Mouse (Mus musculus) stomach, postnatal 0 days (tissue): ENCODE results near the gene Tex35. TPM values are rescaled to one million over a fixed set of nuclear protein-coding genes. Genes with fewer than 3 reads are reported as not detected.

Experiments
- ATAC-seq: fragments of 200-750 bp; cut with Nextera tagmentation; 2 replicates; pipeline ENCODE4 v1.8.0; 2017; ENCODE audit not compliant: low FRiP score, low TSS enrichment
- DNase-seq: peaks from one replicate; pipeline ENCODE4 v3.0.0-alpha.2; 2016; ENCODE audit warnings: low spot score
- H3K27ac ChIP-seq: fragments of 300-500 bp; sonication (generic); replicated peaks from 2 replicates; pipeline ENCODE4 v1.5.1; 2014; ENCODE audit warnings: mild to moderate bottlenecking, control low read depth
- H3K27me3 ChIP-seq: fragments of 300-500 bp; sonication (generic); 2 replicates; pipeline ENCODE4 v1.6.1; 2014; ENCODE audit warnings: low read length; ENCODE audit not compliant: control insufficient read depth, insufficient read depth
- H3K36me3 ChIP-seq: fragments of 300-500 bp; sonication (generic); 2 replicates; pipeline ENCODE4 v1.6.1; 2014; ENCODE audit warnings: low read length, mixed read lengths; ENCODE audit not compliant: control insufficient read depth, insufficient read depth
- H3K4me1 ChIP-seq: fragments of 300-500 bp; sonication (generic); replicated peaks from 2 replicates; pipeline ENCODE4 v1.6.1; 2014; ENCODE audit warnings: antibody characterized with exemption; ENCODE audit not compliant: control insufficient read depth, insufficient read depth
- H3K4me2 ChIP-seq: fragments of 300-500 bp; sonication (generic); replicated peaks from 2 replicates; pipeline ENCODE4 v1.6.1; 2014; ENCODE audit warnings: low read depth, mild to moderate bottlenecking, control low read depth, moderate library complexity
- H3K4me3 ChIP-seq: fragments of 300-500 bp; sonication (generic); 2 replicates; pipeline ENCODE4 v1.5.1; 2014; ENCODE audit warnings: low read depth, low read length, control low read depth
- H3K9ac ChIP-seq: fragments of 300-500 bp; sonication (generic); 2 replicates; pipeline ENCODE4 v1.6.1; 2014; ENCODE audit warnings: mild to moderate bottlenecking, low read length, control low read depth, mixed read lengths
- H3K9me3 ChIP-seq: fragments of 300-500 bp; sonication (generic); 2 replicates; pipeline ENCODE4 v1.6.1; 2016; ENCODE audit warnings: low read length; ENCODE audit not compliant: control insufficient read depth
- CTCF ChIP-seq: IDR thresholded peaks from 2 replicates; pipeline ENCODE4 v1.5.1; 2016; ENCODE audit warnings: antibody characterized with exemption, low read depth, mild to moderate bottlenecking, moderate library complexity
- EP300 ChIP-seq: optimal IDR thresholded peaks from 2 replicates; pipeline ENCODE3; 2016; ENCODE audit warnings: antibody characterized with exemption
- WGBS: fragments of 180-500 bp; shearing (Covaris S2); extraction: QIAGEN DNeasy Blood & Tissue Kit; methylation state at CpG from one replicate; pipeline ENCODE4 v1.1.7; 2014; 5-methylcytosine and 5-hydroxymethylcytosine counted together
- polyA plus RNA-seq: library from polyadenylated mRNA; unstranded; fragments of >200 nt; fragmentation: Nextera tagmentation; extraction: Ambion mirVana; gene quantifications from 2 replicates; pipeline ENCODE4 v1.2.1, GENCODE M21; 2015

The Tex35 gene
- polyA plus RNA-seq, 1 experiment from 2014 or later = not detected

DNA sequence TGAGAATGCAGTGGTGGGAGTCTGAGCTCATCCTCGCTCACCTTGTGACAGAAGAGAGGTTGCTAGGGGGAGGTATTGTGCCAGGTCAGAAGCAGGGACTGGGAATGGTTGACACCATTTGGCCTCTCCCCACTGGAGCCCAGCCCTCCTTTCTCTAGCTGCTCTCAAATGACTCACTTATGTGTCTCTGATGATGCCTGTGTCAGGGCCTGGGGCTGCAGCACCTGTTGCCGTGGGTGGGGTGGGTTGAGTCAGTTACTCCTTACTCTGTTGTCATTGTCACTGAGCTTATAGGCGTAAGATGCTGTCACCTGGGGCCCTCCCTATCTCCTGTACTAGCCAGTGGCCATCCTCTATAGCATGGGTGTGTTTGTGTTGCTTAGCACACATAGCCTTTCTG lies 17.6 kb downstream of the Tex35 start:
- no peaks in the 10 kb centered on the region for H3K27me3 ChIP-seq
- ATAC-seq = no peak
- no peak for TF ChIP-seq CTCF
- H3K27ac ChIP-seq = no peak overlapping the region
- H3K4me1 ChIP-seq = no peaks in the 10 kb centered on the region
- no peak overlapping the region for H3K4me2 ChIP-seq
- no peak for DNase-seq
- H3K4me3 ChIP-seq = no peak overlapping the region
- H3K9ac ChIP-seq = no peak overlapping the region
- WGBS = 60% methylated on average over 3 of the region's 3 CpGs
- H3K9me3 ChIP-seq = no peaks in the 10 kb centered on the region
- no peaks in the 10 kb centered on the region for H3K36me3 ChIP-seq

DNA sequence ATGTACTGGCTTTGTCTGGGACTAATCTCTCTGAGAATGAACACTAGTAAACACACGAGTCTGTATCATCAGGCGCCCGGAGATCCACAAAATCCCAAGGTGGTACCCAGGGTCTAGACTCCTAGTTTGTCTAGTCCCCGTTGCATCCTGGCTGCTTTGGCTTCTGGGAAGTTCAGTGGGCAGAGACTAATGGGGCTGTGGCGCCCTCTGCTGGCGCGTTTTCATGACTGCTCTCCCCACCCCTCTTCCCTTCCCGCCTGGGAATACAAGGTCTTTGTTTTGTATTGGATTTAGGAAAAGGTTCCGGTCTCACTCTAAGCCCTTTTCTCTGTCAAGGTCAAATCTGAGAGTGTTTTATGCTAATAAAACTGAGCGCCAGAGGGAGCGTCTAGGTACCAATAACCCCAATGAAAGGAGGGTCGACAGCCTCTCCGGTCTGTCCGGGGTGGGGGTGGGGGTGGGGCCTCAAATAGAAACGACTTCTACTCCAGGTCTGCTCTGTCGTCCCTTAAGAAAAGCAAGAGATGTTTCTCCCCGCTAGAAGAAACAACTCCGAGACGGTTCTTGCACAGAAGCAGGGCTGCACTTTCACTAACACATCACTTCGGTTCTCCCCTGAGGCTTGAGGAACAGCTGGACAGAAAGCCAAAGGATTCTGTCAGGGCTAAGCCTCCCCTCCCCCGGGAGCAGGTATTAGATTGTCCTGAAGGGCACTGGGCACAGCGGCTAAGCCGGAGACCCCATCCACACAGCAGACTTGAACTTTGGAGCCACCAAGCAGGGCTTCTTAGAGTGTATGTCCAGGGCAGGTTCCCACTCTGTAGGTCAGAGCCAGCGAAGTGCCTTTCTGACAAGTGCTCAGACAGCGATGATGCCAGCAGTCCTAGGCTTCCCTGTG lies 22.1 kb downstream of the Tex35 start:
- peak; percentile 60; the same call in 1 of the 2 replicates for ATAC-seq
- Histone ChIP-seq H3K9ac (peak overlapping the region; percentile 50; the same call in 1 of the 2 replicates), H3K36me3 (no peaks in the 10 kb centered on the region), H3K4me3 (peak overlapping the region; percentile 41), H3K4me2 (peak overlapping the region; percentile 77), H3K9me3 (no peaks in the 10 kb centered on the region), H3K27me3 (no peaks in the 10 kb centered on the region), H3K27ac (no peak overlapping the region), H3K4me1 (no peaks in the 10 kb centered on the region)
- DNase-seq = peak; percentile 76
- TF ChIP-seq CTCF = peak; percentile 88
- no peak for TF ChIP-seq EP300
- WGBS = 7% methylated on average over 25 of the region's 25 CpGs

DNA sequence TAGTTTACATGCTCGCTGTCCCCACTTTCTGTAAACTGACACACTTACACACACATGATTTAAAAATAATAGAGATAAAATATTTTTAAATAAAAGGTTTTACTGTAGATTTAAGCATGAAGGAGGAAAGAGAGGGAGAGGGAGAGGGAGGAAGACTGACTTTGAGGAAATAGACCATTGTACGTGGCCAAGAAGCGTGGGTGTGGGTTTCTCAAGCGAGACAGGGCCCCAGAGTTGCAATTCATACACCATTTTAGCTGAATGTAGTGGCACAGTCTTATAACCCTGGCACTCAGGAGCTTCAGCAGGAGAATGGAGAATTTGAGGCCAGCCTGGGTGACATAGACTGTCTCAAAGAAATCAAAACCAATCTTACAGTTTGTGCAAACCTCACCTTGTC lies 25.5 kb downstream of the Tex35 start:
- Histone ChIP-seq H3K9me3 (no peaks in the 10 kb centered on the region), H3K4me1 (no peaks in the 10 kb centered on the region), H3K9ac (no peak overlapping the region), H3K27ac (no peak overlapping the region), H3K36me3 (no peaks in the 10 kb centered on the region), H3K27me3 (no peaks in the 10 kb centered on the region), H3K4me3 (no peak overlapping the region), H3K4me2 (no peak overlapping the region)
- DNase-seq (no peak), ATAC-seq (no peak)
- TF ChIP-seq EP300 (no peak), CTCF (no peak)
- WGBS = 71% methylated on average over 4 of the region's 4 CpGs

DNA sequence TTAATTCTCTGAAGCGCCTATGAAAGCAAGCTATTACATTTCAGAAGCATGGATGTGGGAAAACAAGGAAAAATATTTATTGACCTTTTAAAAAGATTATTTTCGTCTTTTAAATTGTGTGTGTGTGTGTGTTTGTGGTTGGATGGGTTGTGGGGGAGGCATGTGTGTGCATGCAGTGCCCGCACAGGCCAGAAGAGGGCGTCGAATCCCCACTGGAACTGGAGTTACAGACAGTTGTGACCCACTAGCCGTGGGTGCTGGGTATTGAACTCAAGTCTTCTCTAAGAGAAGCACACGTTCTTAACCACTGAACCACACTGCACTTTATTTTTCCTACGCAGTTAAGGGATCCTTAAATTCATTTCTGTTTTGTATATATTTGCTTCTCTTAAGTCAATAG lies 26.5 kb downstream of the Tex35 start:
- Histone ChIP-seq H3K27ac (no peak overlapping the region), H3K9ac (no peak overlapping the region), H3K4me2 (no peak overlapping the region), H3K4me3 (no peak overlapping the region), H3K36me3 (no peaks in the 10 kb centered on the region), H3K4me1 (no peaks in the 10 kb centered on the region), H3K27me3 (no peaks in the 10 kb centered on the region), H3K9me3 (no peaks in the 10 kb centered on the region)
- TF ChIP-seq EP300 (no peak), CTCF (peak; percentile 61)
- ATAC-seq = no peak
- no peak for DNase-seq
- 62% methylated on average over 8 of the region's 8 CpGs for WGBS

DNA sequence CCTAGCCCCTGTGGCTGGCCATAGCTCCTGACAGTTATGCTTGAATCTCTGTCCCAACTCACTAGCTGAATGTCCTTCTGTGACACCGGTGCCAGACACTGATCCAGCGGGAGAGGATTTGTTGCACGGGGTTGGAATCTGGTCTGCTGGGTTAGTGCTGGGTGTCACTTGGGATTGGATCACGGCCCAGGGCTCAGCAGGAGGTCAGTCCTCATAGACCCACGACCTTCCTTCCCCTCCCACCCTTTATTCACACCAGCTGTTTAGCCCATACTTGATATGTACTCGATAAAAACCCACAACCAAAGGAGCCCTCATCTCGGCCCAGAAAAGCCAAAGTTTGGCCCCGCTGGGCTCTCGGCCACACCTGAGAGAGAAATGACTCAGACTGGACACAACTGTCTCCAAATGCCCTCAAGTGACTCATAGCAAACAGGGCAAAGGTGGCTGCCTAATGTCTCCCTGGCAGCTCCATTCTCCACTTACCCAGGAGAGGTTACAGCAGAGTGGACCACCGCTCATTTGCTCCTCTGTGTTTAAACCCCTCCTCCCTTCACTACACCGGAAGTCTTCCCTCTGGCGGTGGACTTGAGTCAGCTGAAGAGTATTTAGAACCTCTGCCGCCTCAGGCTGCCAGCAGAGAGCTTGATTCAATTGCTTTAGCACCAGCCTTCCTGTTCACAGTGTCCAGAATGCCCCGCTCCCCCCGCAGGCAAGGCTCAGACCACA lies 27.2 kb downstream of the Tex35 start:
- no peak; the same call in 1 of the 2 replicates for ATAC-seq
- no peaks in the 10 kb centered on the region for H3K9me3 ChIP-seq
- H3K27me3 ChIP-seq = no peaks in the 10 kb centered on the region
- H3K4me1 ChIP-seq = no peaks in the 10 kb centered on the region
- no peak overlapping the region for H3K9ac ChIP-seq
- WGBS = 50% methylated on average over 15 of the region's 15 CpGs
- TF ChIP-seq CTCF = peak; percentile 66
- no peak for TF ChIP-seq EP300
- no peak overlapping the region for H3K27ac ChIP-seq
- no peaks in the 10 kb centered on the region for H3K36me3 ChIP-seq
- no peak overlapping the region for H3K4me3 ChIP-seq
- DNase-seq = peak; percentile 42
- H3K4me2 ChIP-seq = no peak overlapping the region

DNA sequence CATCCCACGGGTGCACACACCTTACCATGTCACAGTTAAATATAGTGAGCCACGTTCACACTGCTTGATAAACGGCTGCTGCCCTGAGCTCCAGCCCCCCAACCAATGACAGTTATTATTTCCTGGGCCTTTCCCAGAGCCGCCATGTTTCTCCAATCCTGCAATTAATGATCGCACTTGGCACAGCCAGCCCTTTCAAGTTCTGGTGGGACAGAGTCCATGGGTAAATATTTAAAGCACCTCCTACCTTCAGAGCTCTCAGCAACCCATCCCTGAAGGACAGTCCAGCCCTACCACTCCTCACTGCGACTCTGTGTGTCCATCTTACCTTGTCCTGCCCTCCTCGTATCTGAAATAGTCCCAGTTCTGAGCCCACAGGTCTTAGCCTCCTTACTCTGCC lies 28.4 kb downstream of the Tex35 start:
- TF ChIP-seq EP300 = no peak
- TF ChIP-seq CTCF = no peak
- DNase-seq = no peak
- 65% methylated on average over 7 of the region's 7 CpGs for WGBS
- Histone ChIP-seq H3K4me2 (no peak overlapping the region), H3K27ac (no peak overlapping the region), H3K27me3 (no peaks in the 10 kb centered on the region), H3K4me1 (no peaks in the 10 kb centered on the region), H3K4me3 (no peak overlapping the region), H3K36me3 (no peaks in the 10 kb centered on the region), H3K9ac (no peak overlapping the region), H3K9me3 (no peaks in the 10 kb centered on the region)
- ATAC-seq = no peak
